ENCODE assay signal across 19 mouse cellular contexts in the genomic region with DNA sequence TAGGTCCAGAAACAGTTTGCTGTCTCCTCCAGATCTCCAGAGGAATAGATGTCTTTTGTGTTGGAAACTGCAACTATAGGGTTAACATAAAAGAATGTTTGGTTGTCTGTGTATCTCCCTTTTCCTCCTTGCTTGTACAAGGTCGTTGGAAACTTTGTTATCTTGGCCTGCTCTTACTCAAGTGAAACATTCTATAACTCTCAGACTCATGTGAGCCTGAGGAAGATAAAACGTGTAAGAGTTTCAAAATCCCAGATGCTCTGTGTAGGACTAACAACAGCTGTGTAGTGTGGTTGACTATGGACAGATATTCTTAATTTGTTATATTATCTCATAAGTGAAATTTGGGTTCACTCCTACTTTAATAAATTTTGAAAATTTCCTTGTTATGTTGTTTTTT. TPM values are rescaled to one million over a fixed set of nuclear protein-coding genes. Genes with fewer than 3 reads are reported as not detected.
DNase-seq lines count a peak whose midpoint lies in the region; ATAC-seq and TF ChIP-seq lines count a peak whose summit lies in the region.
"Had no signal": no experiment of that assay in that cellular context is flagged by ENCODE, and none has a peak within 500 bp of the region (broad histone marks: within the 10 kb centered on the region; RNA-seq: fewer than 3 reads in every experiment).

No protein-coding gene starts in this region.

- no peaks in the 10 kb centered on the region for H3K36me3 ChIP-seq in heart, embryonic 11.5 days (ENCODE audit: control insufficient read depth, insufficient read depth, low read length)
- H3K36me3 ChIP-seq in heart, embryonic 15.5 days, result no peaks in the 10 kb centered on the region
- no peaks in the 10 kb centered on the region for H3K36me3 ChIP-seq in lung, embryonic 14.5 days (ENCODE audit: insufficient read depth)
- H3K36me3 ChIP-seq: embryonic facial prominence, embryonic 12.5 days; forebrain, embryonic 15.5 days; hindbrain, embryonic 15.5 days had no signal

- ATAC-seq in heart, embryonic 11.5 days (replicated peaks; ENCODE audit: insufficient number of reproducible peaks, low FRiP score, low TSS enrichment), result peak; percentile 70
- ATAC-seq in heart, embryonic 15.5 days (replicated peaks; ENCODE audit: insufficient number of reproducible peaks, insufficient read depth, low FRiP score, low read depth), result 0 out of 2 replicates have a peak, but pooled peaks have one; percentile 55
- no peak for ATAC-seq in lung, embryonic 14.5 days (ENCODE audit: insufficient read depth)
- ATAC-seq: forebrain, embryonic 15.5 days; intestine, embryonic 16.5 days had no signal

- H3K9ac ChIP-seq in heart, embryonic 11.5 days (ENCODE audit: low read depth, low read length), result no peak overlapping the region
- no peak overlapping the region for H3K9ac ChIP-seq in heart, embryonic 15.5 days
- no peak overlapping the region for H3K9ac ChIP-seq in lung, embryonic 14.5 days
- H3K9ac ChIP-seq: embryonic facial prominence, embryonic 12.5 days; forebrain, embryonic 15.5 days; hindbrain, embryonic 15.5 days had no signal

- DNase-seq in heart, adult 18-20 months, result no peak
- DNase-seq in heart, postnatal 25 days (ENCODE audit: low spot score), result no peak
- DNase-seq in lung, embryonic 14.5 days, result peak; percentile 17
- no peak for DNase-seq in lung, adult 18-20 months
- no peak for DNase-seq in urinary bladder, postnatal 10 days (ENCODE audit: low spot score)
- DNase-seq: adrenal gland, postnatal 10 days; cerebellum, adult 11-12 months; cerebellum, adult 9-10 months; cerebellum, postnatal 25 days; gastrocnemius, postnatal 36 days; heart, adult 11 months had no signal

- peak overlapping the region; percentile 78 for H3K27ac ChIP-seq in heart, embryonic 11.5 days (ENCODE audit: low read depth, low read length)
- peak overlapping the region; percentile 65 for H3K27ac ChIP-seq in heart, embryonic 15.5 days
- no peak overlapping the region for H3K27ac ChIP-seq in lung, embryonic 14.5 days (ENCODE audit: low read depth)
- H3K27ac ChIP-seq: embryonic facial prominence, embryonic 12.5 days; forebrain, embryonic 15.5 days; hindbrain, embryonic 15.5 days had no signal

- intact Hi-C loops in heart, postnatal 25 days (cut with DNase I), result no loop called here

- no peak for TF ChIP-seq CTCF in lung, embryonic 14.5 days (IDR thresholded peaks at IDR 0.05; ENCODE audit: low read depth)

- H3K4me3 ChIP-seq in heart, embryonic 11.5 days (ENCODE audit: low read depth, low read length), result no peak overlapping the region
- no peak overlapping the region for H3K4me3 ChIP-seq in heart, embryonic 15.5 days
- H3K4me3 ChIP-seq in lung, embryonic 14.5 days (ENCODE audit: low read depth, low read length), result no peak overlapping the region
- H3K4me3 ChIP-seq: embryonic facial prominence, embryonic 12.5 days; forebrain, embryonic 15.5 days; hindbrain, embryonic 15.5 days had no signal

- WGBS in heart, embryonic 11.5 days (ENCODE audit: insufficient replicate concordance), result 7% methylated on average over 2 of the region's 2 CpGs
- WGBS in heart, embryonic 15.5 days, result 4% methylated on average over 2 of the region's 2 CpGs
- 1% methylated on average over 2 of the region's 2 CpGs for WGBS in lung, embryonic 14.5 days

- peaks cover 25% of the 10 kb centered on the region for H3K4me1 ChIP-seq in heart, embryonic 11.5 days (ENCODE audit: control insufficient read depth, insufficient read depth, low read length)
- peaks cover 31% of the 10 kb centered on the region for H3K4me1 ChIP-seq in heart, embryonic 15.5 days (replicated peaks)
- no peaks in the 10 kb centered on the region for H3K4me1 ChIP-seq in lung, embryonic 14.5 days (ENCODE audit: insufficient read depth)
- H3K4me1 ChIP-seq: embryonic facial prominence, embryonic 12.5 days had no signal

- no peaks in the 10 kb centered on the region for H3K9me3 ChIP-seq in heart, embryonic 11.5 days (replicated peaks; ENCODE audit: control insufficient read depth, low read length)
- no peaks in the 10 kb centered on the region for H3K9me3 ChIP-seq in heart, embryonic 15.5 days (replicated peaks)
- H3K9me3 ChIP-seq in lung, embryonic 14.5 days (ENCODE audit: low read depth, low read length), result no peaks in the 10 kb centered on the region
- H3K9me3 ChIP-seq: embryonic facial prominence, embryonic 12.5 days; forebrain, embryonic 15.5 days; hindbrain, embryonic 15.5 days had no signal

- no peaks in the 10 kb centered on the region for H3K27me3 ChIP-seq in heart, embryonic 11.5 days (ENCODE audit: control insufficient read depth, insufficient read depth, low read length)
- H3K27me3 ChIP-seq in heart, embryonic 15.5 days, result no peaks in the 10 kb centered on the region
- no peaks in the 10 kb centered on the region for H3K27me3 ChIP-seq in lung, embryonic 14.5 days (ENCODE audit: insufficient read depth, low read length)
- H3K27me3 ChIP-seq: forebrain, embryonic 15.5 days; hindbrain, embryonic 15.5 days had no signal

- H3K4me2 ChIP-seq in heart, embryonic 11.5 days, result no peak overlapping the region
- no peak overlapping the region for H3K4me2 ChIP-seq in heart, embryonic 15.5 days
- no peak overlapping the region for H3K4me2 ChIP-seq in lung, embryonic 14.5 days
- H3K4me2 ChIP-seq: embryonic facial prominence, embryonic 12.5 days; forebrain, embryonic 15.5 days; hindbrain, embryonic 15.5 days had no signal

RNA-seq across cellular contexts. Expression of gene Ddx60, which starts 5.4 kb away (rescaled TPM):
- polyA plus RNA-seq in heart, embryonic 11.5 days (2014; fragmentation: Nextera tagmentation; extraction: Ambion mirVana), result 1.7 TPM in 2 replicates
- total RNA-seq in heart, adult 18-20 months (2021), result 1 to 10 TPM; 1.0 to 1.6 TPM
- 2.1 and 2.7 TPM in 2 replicates for polyA plus RNA-seq in heart, embryonic 15.5 days (2015; fragmentation: Nextera tagmentation; extraction: Ambion mirVana)
- 1 to 10 TPM; 1.3 to 2.1 TPM for total RNA-seq in heart, postnatal 25 days (2021)
- polyA plus RNA-seq in lung, embryonic 14.5 days (2014; fragmentation: Nextera tagmentation; extraction: Ambion mirVana), result 0.63 and 0.84 TPM in 2 replicates
- total RNA-seq: MEL had no signal
- polyA plus RNA-seq: C2C12 had no signal

RNA-seq across cellular contexts. Expression of gene Palld, which starts 30.8 kb away (rescaled TPM):
- polyA plus RNA-seq in heart, embryonic 11.5 days (2014; fragmentation: Nextera tagmentation; extraction: Ambion mirVana), result 157 and 186 TPM in 2 replicates
- total RNA-seq in heart, adult 18-20 months (2021), result 100 to 1,000 TPM; 157 to 161 TPM
- polyA plus RNA-seq in heart, embryonic 15.5 days (2015; fragmentation: Nextera tagmentation; extraction: Ambion mirVana), result 173 and 181 TPM in 2 replicates
- total RNA-seq in heart, postnatal 25 days (2021), result 100 to 1,000 TPM; 228 to 233 TPM
- 79.4 and 85.0 TPM in 2 replicates for polyA plus RNA-seq in lung, embryonic 14.5 days (2014; fragmentation: Nextera tagmentation; extraction: Ambion mirVana)
